Mouse (Mus musculus) midbrain, embryonic 13.5 days (tissue): ENCODE measurements around the gene Mepce. TPM values are rescaled to one million over a fixed set of nuclear protein-coding genes. Genes with fewer than 3 reads are reported as not detected.

Experiments used
- ATAC-seq: fragments of 200-750 bp; cut with Nextera tagmentation; 2 replicates; pipeline ENCODE4 v1.8.0; 2017; ENCODE audit warnings: mild to moderate bottlenecking, moderate TSS enrichment, moderate library complexity
- H3K27ac ChIP-seq: fragments of 300-500 bp; sonication (generic); 2 replicates; pipeline ENCODE4 v1.5.1; 2015; ENCODE audit warnings: inconsistent platforms, mild to moderate bottlenecking, moderate library complexity
- H3K27me3 ChIP-seq: fragments of 300-500 bp; sonication (generic); 2 replicates; pipeline ENCODE4 v1.6.1; 2015; ENCODE audit warnings: mild to moderate bottlenecking, inconsistent platforms
- H3K36me3 ChIP-seq: fragments of 300-500 bp; sonication (generic); 2 replicates; pipeline ENCODE4 v1.6.1; 2015; ENCODE audit warnings: mild to moderate bottlenecking, inconsistent platforms
- H3K4me1 ChIP-seq: fragments of 300-500 bp; sonication (generic); replicated peaks from 2 replicates; pipeline ENCODE4 v1.6.1; 2015; ENCODE audit warnings: inconsistent platforms
- H3K4me2 ChIP-seq: fragments of 300-500 bp; sonication (generic); replicated peaks from 2 replicates; pipeline ENCODE4 v1.6.1; 2015; ENCODE audit warnings: moderate library complexity, mild to moderate bottlenecking, inconsistent platforms
- H3K4me3 ChIP-seq: fragments of 300-500 bp; sonication (generic); replicated peaks from 2 replicates; pipeline ENCODE4 v1.5.1; 2015; ENCODE audit warnings: mild to moderate bottlenecking, inconsistent platforms
- H3K9ac ChIP-seq: fragments of 300-500 bp; sonication (generic); replicated peaks from 2 replicates; pipeline ENCODE4 v1.6.1; 2015; ENCODE audit warnings: mild to moderate bottlenecking, inconsistent platforms
- H3K9me3 ChIP-seq: fragments of 300-500 bp; sonication (generic); 2 replicates; pipeline ENCODE4 v1.6.1; 2016; ENCODE audit warnings: mild to moderate bottlenecking, inconsistent platforms
- WGBS: fragments of 180-500 bp; shearing (Covaris S2); methylation state at CpG from one replicate; pipeline ENCODE4 v1.1.7; 2015; 5-methylcytosine and 5-hydroxymethylcytosine counted together
- polyA plus RNA-seq: library from polyadenylated mRNA; unstranded; fragments of >200 nt; fragmentation: Nextera tagmentation; extraction: Ambion mirVana; gene quantifications from 2 replicates; pipeline ENCODE4 v1.2.1, GENCODE M21; 2015

Gene Mepce
- polyA plus RNA-seq, 1 experiment from 2014 or later = 11.0 TPM

DNA sequence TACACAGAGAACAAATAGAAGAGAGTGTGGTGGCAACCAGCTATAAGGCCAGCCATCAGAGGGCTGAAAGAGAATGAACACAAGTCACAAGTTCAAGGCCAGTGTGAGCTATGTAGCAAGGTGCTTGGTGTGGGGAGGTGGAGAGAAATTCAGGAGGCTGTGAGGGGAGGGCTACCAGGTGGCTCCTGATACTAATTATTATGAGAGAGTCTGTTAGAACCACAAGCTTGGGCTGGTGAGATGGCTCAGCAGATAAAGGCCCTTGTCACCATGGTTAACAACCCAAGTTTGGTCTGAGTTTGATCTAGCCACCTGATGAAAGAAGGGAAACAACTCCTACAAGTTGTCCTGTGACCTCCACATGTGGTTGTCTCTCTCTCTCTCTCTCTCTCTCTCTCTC, 14.7 kb downstream of the Mepce start:
- no peaks in the 10 kb centered on the region for H3K27me3 ChIP-seq
- H3K4me2 ChIP-seq = no peak overlapping the region
- peaks cover 10% of the 10 kb centered on the region for H3K4me1 ChIP-seq
- H3K27ac ChIP-seq = no peak overlapping the region
- H3K9ac ChIP-seq = no peak overlapping the region
- H3K4me3 ChIP-seq = no peak overlapping the region
- H3K36me3 ChIP-seq = no peaks in the 10 kb centered on the region
- no peaks in the 10 kb centered on the region for H3K9me3 ChIP-seq
- ATAC-seq = no peak

DNA sequence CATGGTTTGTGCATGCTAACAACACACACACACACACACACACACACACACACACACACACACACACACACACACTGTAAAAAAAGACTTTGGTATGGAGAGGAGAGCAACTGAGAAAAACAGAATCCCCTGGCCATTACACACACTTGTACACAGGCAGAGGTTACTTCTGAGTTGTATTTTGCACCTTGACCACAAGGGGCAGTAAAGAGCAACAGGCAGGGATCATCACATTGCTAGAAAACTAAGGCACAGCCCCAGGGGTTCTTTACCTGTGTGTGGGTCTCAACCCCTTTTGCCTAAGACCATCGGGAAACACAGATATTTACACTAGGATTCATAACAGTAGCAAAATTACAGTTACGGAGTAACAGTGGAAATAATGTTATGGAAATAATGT, 16.7 kb downstream of the Mepce start:
- H3K27ac ChIP-seq = no peak overlapping the region
- no peaks in the 10 kb centered on the region for H3K27me3 ChIP-seq
- H3K4me3 ChIP-seq = no peak overlapping the region
- 0 out of 2 replicates have a peak, but pooled peaks have one; percentile 20 for ATAC-seq
- no peak overlapping the region for H3K9ac ChIP-seq
- 49% methylated on average over 2 of the region's 2 CpGs for WGBS
- peaks cover 11% of the 10 kb centered on the region for H3K4me1 ChIP-seq
- no peaks in the 10 kb centered on the region for H3K36me3 ChIP-seq
- peaks cover 3% of the 10 kb centered on the region; the same call in 1 of the 2 replicates for H3K9me3 ChIP-seq
- no peak overlapping the region for H3K4me2 ChIP-seq

DNA sequence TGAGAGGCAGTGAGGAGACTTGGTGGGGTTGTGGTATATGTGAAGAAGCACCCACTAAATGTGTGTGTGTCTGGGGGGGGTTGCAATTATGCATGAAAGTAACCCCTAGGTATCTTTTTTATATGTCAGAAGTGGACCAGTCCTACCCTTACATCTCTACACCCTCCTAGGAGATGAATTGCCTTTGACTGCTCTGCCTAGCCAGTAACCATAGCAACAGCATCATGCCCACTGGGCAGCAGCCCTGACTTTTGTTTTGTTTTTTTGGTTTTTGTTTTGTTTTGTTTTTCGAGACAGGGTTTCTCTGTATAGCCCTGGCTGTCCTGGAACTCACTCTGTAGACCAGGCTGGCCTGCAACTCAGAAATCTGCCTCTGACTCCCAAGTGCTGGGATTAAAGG, 19.0 kb downstream of the Mepce start:
- H3K9ac ChIP-seq = no peak overlapping the region; the same call in 1 of the 2 replicates
- H3K27me3 ChIP-seq = no peaks in the 10 kb centered on the region
- H3K27ac ChIP-seq = peak overlapping the region; percentile 54; the same call in 1 of the 2 replicates
- H3K4me2 ChIP-seq = no peak overlapping the region
- peaks cover 3% of the 10 kb centered on the region; the same call in 1 of the 2 replicates for H3K9me3 ChIP-seq
- H3K4me3 ChIP-seq = no peak overlapping the region
- ATAC-seq = peak; percentile 37; the same call in 1 of the 2 replicates
- no peaks in the 10 kb centered on the region for H3K36me3 ChIP-seq
- WGBS = 28% methylated on average over 1 of the region's 1 CpGs
- peaks cover 17% of the 10 kb centered on the region for H3K4me1 ChIP-seq

DNA sequence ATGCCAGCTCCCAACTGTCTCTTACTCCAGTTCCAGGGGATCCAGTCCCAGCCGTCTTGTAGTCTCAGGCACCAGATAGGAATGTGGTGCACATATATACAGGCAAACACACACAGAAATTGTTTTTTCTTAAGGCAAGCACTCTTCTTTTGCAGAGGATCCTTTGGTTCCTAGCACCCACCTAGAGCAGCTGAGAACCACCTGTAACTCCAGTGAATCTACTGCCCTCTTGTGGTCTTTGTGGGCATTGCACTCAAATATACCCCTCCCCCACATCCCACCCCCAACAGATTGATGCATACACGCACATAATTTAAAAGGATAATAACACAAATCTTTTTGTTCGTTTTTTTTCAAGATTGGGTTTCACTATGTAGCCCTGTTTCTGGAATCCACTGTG, 21.2 kb downstream of the Mepce start:
- peaks cover 17% of the 10 kb centered on the region for H3K4me1 ChIP-seq
- H3K27me3 ChIP-seq = no peaks in the 10 kb centered on the region
- H3K4me2 ChIP-seq = no peak overlapping the region
- WGBS = 73% methylated on average over 3 of the region's 3 CpGs
- no peak for ATAC-seq
- H3K9ac ChIP-seq = no peak overlapping the region
- H3K36me3 ChIP-seq = no peaks in the 10 kb centered on the region
- H3K27ac ChIP-seq = no peak overlapping the region
- no peak overlapping the region for H3K4me3 ChIP-seq
- H3K9me3 ChIP-seq = peaks cover 3% of the 10 kb centered on the region; the same call in 1 of the 2 replicates

DNA sequence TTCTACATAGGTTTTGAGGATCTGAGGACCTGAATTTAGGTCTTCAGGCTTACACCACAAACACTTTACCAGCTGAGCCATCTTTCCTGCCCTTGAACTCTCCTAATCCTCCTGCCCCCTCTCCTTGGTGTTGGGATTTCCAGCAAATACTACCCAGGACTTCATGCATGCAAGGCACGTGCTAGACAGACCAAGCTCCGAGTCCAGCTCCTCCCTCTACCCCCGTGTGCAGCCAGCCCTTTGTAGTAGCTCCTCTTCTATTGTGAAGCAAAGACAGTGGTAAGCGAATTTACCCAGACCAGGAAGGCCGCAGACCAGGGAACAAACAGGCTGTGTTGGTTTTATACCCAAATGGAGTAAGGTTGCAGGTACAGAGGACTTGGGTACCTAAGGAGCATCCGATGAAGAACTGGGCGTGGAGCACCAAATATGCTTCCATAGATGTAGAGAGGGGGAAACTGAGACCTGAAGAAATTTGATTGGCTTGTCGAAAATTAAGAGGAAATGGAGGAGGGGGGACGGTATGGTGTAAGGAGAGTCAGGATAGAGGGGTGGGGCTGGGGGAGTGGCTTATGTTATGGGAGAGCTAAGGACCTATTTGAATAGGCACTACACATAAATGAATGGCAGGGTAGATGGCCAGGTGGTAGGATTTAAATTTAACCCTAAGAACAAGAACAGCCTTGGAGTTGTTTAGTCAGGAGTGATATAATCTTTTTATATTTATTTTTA, 22.7 kb downstream of the Mepce start:
- 45% methylated on average over 9 of the region's 9 CpGs for WGBS
- Histone ChIP-seq H3K9me3 (peaks cover 3% of the 10 kb centered on the region; the same call in 1 of the 2 replicates), H3K27me3 (no peaks in the 10 kb centered on the region), H3K4me2 (no peak overlapping the region), H3K9ac (no peak overlapping the region), H3K4me3 (no peak overlapping the region), H3K27ac (peak overlapping the region; percentile 30; the same call in 1 of the 2 replicates), H3K4me1 (peaks cover 20% of the 10 kb centered on the region), H3K36me3 (no peaks in the 10 kb centered on the region)
- no peak for ATAC-seq

DNA sequence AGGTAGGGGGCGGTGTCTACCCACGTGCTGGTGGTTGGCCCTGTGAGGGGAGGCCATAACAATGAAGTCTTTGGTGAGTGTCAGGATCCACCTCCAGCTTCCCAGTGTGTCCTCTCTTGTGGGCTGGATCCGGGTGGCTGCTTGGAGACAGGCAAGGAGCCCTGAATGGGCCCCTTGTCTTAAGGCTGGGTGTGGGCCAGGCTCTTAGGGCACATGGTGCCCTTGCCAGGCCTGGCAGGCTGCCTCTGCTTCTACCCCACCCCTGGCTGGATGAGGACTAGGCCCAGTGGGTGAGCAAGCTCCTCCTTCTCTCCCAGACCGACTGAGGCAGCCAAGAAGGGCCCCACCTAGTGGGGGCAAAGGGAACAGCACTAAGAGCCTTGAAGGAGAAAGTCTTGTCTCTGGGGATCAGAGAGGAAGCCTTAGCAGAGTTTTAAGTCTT, 27.5 kb downstream of the Mepce start:
- peaks cover 22% of the 10 kb centered on the region for H3K36me3 ChIP-seq
- no peak overlapping the region for H3K4me3 ChIP-seq
- ATAC-seq = peak; percentile 85
- peaks cover 28% of the 10 kb centered on the region for H3K4me1 ChIP-seq
- H3K27me3 ChIP-seq = no peaks in the 10 kb centered on the region
- peak overlapping the region; percentile 37; the same call in 1 of the 2 replicates for H3K27ac ChIP-seq
- no peaks in the 10 kb centered on the region for H3K9me3 ChIP-seq
- whole genome bisulfite sequencing = 25% methylated on average over 4 of the region's 4 CpGs
- H3K4me2 ChIP-seq = no peak overlapping the region
- no peak overlapping the region for H3K9ac ChIP-seq

DNA sequence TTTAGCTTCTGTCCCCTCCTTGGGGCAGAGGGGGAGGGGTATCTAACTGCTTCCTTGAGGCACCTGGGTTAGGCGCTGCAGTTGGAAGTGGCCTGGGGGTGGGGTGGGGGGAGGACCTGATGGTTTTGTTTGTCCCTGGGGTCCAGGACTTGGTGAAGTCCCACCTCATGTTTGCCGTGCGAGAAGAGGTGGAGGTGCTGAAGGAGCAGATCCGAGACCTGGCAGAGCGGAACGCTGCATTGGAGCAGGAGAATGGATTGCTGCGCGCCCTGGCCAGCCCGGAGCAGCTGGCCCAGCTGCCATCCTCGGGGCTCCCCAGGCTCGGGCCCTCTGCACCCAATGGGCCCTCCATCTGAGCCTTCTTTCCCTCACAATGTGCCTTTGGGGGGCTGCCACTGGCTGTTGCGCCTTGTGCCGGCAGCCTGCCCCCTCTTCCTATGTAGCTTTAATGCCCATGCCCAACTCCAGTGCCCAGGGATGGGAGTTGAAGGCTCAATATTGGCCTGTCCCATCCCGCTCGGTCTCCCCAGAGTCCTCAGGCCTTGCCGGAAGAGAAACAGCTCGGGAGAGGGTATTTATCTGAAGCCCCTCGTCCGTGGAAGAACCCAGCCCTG, 28.4 kb downstream of the Mepce start:
- peak overlapping the region; percentile 44; the same call in 1 of the 2 replicates for H3K9ac ChIP-seq
- no peaks in the 10 kb centered on the region for H3K27me3 ChIP-seq
- 90% methylated on average over 19 of the region's 19 CpGs for WGBS
- H3K4me2 ChIP-seq = no peak overlapping the region
- H3K4me1 ChIP-seq = peaks cover 22% of the 10 kb centered on the region
- peaks cover 26% of the 10 kb centered on the region for H3K36me3 ChIP-seq
- H3K27ac ChIP-seq = peak overlapping the region; percentile 53
- no peak for ATAC-seq
- no peaks in the 10 kb centered on the region for H3K9me3 ChIP-seq
- H3K4me3 ChIP-seq = no peak overlapping the region

DNA sequence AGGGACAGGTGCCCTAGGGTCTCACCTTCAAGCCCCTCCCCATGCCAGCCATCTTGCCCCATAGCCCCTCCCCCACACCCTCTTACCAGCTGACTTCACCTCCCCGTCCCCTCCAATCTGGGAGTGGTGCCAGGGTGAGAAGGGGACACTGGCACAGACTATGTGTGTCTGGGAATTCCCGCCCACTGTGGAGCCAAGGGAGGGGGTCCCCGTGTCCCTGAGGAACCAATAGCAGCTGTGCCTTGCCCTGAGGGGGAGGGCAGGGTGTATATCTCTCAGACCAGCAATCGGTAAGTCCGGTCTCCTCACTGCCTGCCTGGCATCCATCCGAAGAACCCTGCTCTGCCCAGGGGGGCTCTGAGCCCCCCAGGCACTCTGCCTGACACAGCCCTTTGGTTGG, 29.6 kb downstream of the Mepce start:
- Histone ChIP-seq H3K4me3 (no peak overlapping the region), H3K36me3 (peaks cover 38% of the 10 kb centered on the region), H3K9ac (peak overlapping the region; percentile 28; the same call in 1 of the 2 replicates), H3K9me3 (no peaks in the 10 kb centered on the region), H3K27ac (no peak overlapping the region), H3K4me1 (peaks cover 22% of the 10 kb centered on the region), H3K27me3 (no peaks in the 10 kb centered on the region), H3K4me2 (0 out of 2 replicates have a peak overlapping the region, but pooled peaks have one; percentile 20)
- 77% methylated on average over 6 of the region's 6 CpGs for WGBS
- peak; percentile 52; the same call in 1 of the 2 replicates for ATAC-seq

DNA sequence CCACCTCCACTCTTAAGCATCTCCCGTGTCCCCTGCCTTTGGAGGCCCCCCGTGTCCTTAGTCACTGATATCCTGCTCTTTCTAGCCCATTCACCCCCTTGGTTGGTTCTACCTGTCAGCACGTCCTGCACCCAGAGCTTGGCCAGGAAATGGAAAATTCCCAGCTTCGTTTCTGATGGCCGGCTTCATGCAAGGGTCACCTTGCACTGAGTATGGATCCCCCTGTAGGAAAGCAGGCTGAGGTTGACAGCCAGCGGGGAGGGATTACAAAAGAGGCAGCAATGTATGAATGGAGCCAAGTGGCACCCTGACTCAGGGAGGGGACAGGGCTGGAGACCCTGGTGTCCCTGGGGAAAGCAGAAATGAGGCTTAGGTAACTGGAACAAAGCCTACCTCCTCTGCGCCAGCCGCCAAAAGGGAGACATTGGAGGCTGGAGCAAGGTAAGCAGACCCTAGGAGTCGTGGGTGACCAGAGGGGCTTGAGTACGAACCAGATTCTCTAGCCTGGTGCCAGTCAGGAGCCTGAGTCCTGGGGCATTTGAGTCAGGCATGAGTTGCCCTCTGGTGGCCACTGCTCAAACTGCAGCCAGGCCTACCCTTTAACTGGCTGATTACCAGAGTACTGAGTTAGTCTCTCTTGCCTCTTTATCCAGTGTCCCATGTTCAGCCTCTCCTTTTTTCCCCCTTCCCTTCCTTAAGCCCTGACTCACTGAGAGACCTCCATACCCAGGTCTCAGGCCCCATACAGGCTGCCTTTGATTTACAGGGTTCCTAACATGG, 30.4 kb downstream of the Mepce start:
- Histone ChIP-seq H3K27me3 (no peaks in the 10 kb centered on the region), H3K27ac (no peak overlapping the region), H3K9me3 (no peaks in the 10 kb centered on the region), H3K4me3 (no peak overlapping the region), H3K4me2 (no peak overlapping the region), H3K36me3 (peaks cover 45% of the 10 kb centered on the region), H3K4me1 (peaks cover 22% of the 10 kb centered on the region), H3K9ac (no peak overlapping the region)
- 47% methylated on average over 10 of the region's 10 CpGs for WGBS
- ATAC-seq = peak; percentile 57

DNA sequence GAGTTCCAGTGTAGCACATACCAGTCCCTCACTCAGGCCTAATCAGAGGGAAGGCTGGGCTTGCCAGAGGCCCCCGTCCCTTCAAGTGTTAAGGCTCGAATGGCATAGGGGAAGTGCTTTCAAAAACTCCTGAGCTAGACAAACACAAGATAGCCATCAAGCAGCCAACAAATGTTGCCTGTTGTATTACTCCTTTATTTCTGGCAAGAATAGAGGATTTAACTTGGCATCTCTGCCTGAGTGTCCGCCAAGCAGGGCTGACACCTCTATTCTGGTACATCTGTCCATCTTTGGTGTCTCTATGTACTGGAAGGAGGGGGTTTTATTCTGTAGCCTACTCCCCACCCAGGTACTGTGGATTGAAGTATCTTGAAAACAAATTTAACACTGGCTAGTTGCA, 31.3 kb downstream of the Mepce start:
- H3K4me1 ChIP-seq = peaks cover 22% of the 10 kb centered on the region
- H3K36me3 ChIP-seq = peaks cover 55% of the 10 kb centered on the region
- H3K4me3 ChIP-seq = no peak overlapping the region
- H3K27ac ChIP-seq = no peak overlapping the region
- no peaks in the 10 kb centered on the region for H3K9me3 ChIP-seq
- WGBS = 80% methylated on average over 3 of the region's 3 CpGs
- no peaks in the 10 kb centered on the region for H3K27me3 ChIP-seq
- no peak for ATAC-seq
- H3K4me2 ChIP-seq = no peak overlapping the region
- 0 out of 2 replicates have a peak overlapping the region, but pooled peaks have one; percentile 10 for H3K9ac ChIP-seq

DNA sequence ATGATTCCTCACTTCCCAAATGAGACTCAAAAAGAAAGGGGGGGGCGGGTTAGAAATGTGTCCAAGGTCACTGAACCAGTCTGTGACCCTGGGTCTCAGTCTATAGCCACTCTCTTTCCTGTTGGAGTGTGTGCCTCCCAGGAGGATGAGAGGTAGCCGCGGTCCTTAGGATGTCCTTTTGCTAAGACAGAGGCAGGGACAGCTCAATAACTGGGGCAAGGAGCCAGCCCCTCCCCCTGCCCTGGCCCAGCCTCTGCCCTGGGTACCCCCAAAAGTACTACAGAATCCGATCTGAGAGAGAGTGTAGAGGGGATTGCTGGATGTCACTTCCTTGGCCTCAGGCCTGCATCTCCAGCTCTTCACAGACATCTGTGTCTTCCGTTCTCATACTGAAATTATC, 32.0 kb downstream of the Mepce start:
- WGBS = 81% methylated on average over 5 of the region's 5 CpGs

More for the DNA sequence above, 32.0 kb downstream of the Mepce start:
- no peak overlapping the region for H3K27ac ChIP-seq
- no peak overlapping the region for H3K4me3 ChIP-seq
- no peak for ATAC-seq
- H3K27me3 ChIP-seq = no peaks in the 10 kb centered on the region
- peaks cover 60% of the 10 kb centered on the region for H3K36me3 ChIP-seq
- 0 out of 2 replicates have a peak overlapping the region, but pooled peaks have one; percentile 10 for H3K9ac ChIP-seq
- no peak overlapping the region for H3K4me2 ChIP-seq
- peaks cover 22% of the 10 kb centered on the region for H3K4me1 ChIP-seq
- no peaks in the 10 kb centered on the region for H3K9me3 ChIP-seq
